Mouse (Mus musculus) midbrain, embryonic 13.5 days (tissue): ENCODE measurements around the gene Pramel1. TPM values are rescaled to one million over a fixed set of nuclear protein-coding genes. Genes with fewer than 3 reads are reported as not detected.
"Not testable (repeated sequence)": the region's sequence is repeated elsewhere in the genome, so short reads cannot be mapped to it uniquely, and the experiment has no call there.

Experiments used
- ATAC-seq: fragments of 200-750 bp; cut with Nextera tagmentation; 2 replicates; pipeline ENCODE4 v1.8.0; 2017; ENCODE audit warnings: mild to moderate bottlenecking, moderate TSS enrichment, moderate library complexity
- H3K27ac ChIP-seq: fragments of 300-500 bp; sonication (generic); 2 replicates; pipeline ENCODE4 v1.5.1; 2015; ENCODE audit warnings: inconsistent platforms, mild to moderate bottlenecking, moderate library complexity
- H3K27me3 ChIP-seq: fragments of 300-500 bp; sonication (generic); 2 replicates; pipeline ENCODE4 v1.6.1; 2015; ENCODE audit warnings: mild to moderate bottlenecking, inconsistent platforms
- H3K36me3 ChIP-seq: fragments of 300-500 bp; sonication (generic); 2 replicates; pipeline ENCODE4 v1.6.1; 2015; ENCODE audit warnings: mild to moderate bottlenecking, inconsistent platforms
- H3K4me1 ChIP-seq: fragments of 300-500 bp; sonication (generic); replicated peaks from 2 replicates; pipeline ENCODE4 v1.6.1; 2015; ENCODE audit warnings: inconsistent platforms
- H3K4me2 ChIP-seq: fragments of 300-500 bp; sonication (generic); replicated peaks from 2 replicates; pipeline ENCODE4 v1.6.1; 2015; ENCODE audit warnings: moderate library complexity, mild to moderate bottlenecking, inconsistent platforms
- H3K4me3 ChIP-seq: fragments of 300-500 bp; sonication (generic); replicated peaks from 2 replicates; pipeline ENCODE4 v1.5.1; 2015; ENCODE audit warnings: mild to moderate bottlenecking, inconsistent platforms
- H3K9ac ChIP-seq: fragments of 300-500 bp; sonication (generic); replicated peaks from 2 replicates; pipeline ENCODE4 v1.6.1; 2015; ENCODE audit warnings: mild to moderate bottlenecking, inconsistent platforms
- H3K9me3 ChIP-seq: fragments of 300-500 bp; sonication (generic); 2 replicates; pipeline ENCODE4 v1.6.1; 2016; ENCODE audit warnings: mild to moderate bottlenecking, inconsistent platforms
- WGBS: fragments of 180-500 bp; shearing (Covaris S2); methylation state at CpG from one replicate; pipeline ENCODE4 v1.1.7; 2015; 5-methylcytosine and 5-hydroxymethylcytosine counted together
- polyA plus RNA-seq: library from polyadenylated mRNA; unstranded; fragments of >200 nt; fragmentation: Nextera tagmentation; extraction: Ambion mirVana; gene quantifications from 2 replicates; pipeline ENCODE4 v1.2.1, GENCODE M21; 2015

The Pramel1 gene
- polyA plus RNA-seq: not detected in 2 replicates

GRCm38 (mm10) chr4:143394181-143394580, at the start of gene Pramel1:
Gene Pramel1 (plus strand): TSS chr4:143394428.
- Histone ChIP-seq H3K9ac (no peak within 1 kb of the TSS), H3K27ac (no peak within 1 kb of the TSS), H3K4me2 (no peak within 1 kb of the TSS), H3K9me3 (peaks cover 3% of the 10 kb centered on the region; the same call in 1 of the 2 replicates), H3K36me3 (no peaks in the 10 kb centered on the region), H3K4me1 (no peaks in the 10 kb centered on the region), H3K27me3 (0 out of 2 replicates have a peak, but pooled peaks cover 5% of the 10 kb centered on the region), H3K4me3 (no peak within 1 kb of the TSS)
- no peak for ATAC-seq
- 79% methylated on average over 26 of the region's 26 CpGs for WGBS

GRCm38 (mm10) chr4:143345491-143345890, 48.7 kb upstream of the Pramel1 start:
- WGBS: 85% methylated on average over 5 of the region's 5 CpGs
- ATAC-seq, H3K9ac ChIP-seq, H3K4me2 ChIP-seq, H3K4me3 ChIP-seq, H3K36me3 ChIP-seq, H3K9me3 ChIP-seq, H3K27ac ChIP-seq: not testable (repeated sequence)
- peaks cover 15% of the 10 kb centered on the region for H3K4me1 ChIP-seq
- H3K27me3 ChIP-seq: peaks cover 33% of the 10 kb centered on the region

DNA sequence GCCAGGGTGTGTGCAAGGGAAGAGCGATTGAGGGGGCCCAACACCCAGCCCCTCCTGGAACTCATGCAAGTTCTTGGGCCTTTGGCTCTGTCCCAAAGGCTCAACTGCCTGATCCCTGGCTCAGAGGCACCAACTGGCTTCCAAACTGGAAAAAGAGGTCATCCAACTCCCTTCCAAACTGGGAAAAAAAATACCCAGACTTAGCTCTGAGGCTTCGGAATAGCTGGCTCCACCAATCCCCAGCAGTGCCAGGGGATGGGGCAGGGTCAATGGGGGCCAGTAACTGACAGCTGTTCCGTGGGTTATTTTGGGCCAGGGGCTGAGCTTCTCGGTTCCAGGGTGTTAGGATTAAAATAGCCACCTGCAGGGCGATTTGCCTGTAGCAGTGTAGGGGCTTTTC, 45.5 kb upstream of the Pramel1 start:
- H3K27me3 ChIP-seq: peaks cover 55% of the 10 kb centered on the region
- H3K4me1 ChIP-seq: peaks cover 16% of the 10 kb centered on the region
- H3K9ac ChIP-seq: no peak overlapping the region
- H3K4me3 ChIP-seq: no peak overlapping the region
- H3K9me3 ChIP-seq: no peaks in the 10 kb centered on the region
- H3K4me2 ChIP-seq: no peak overlapping the region
- H3K36me3 ChIP-seq: no peaks in the 10 kb centered on the region
- WGBS: 23% methylated on average over 5 of the region's 5 CpGs
- no peak overlapping the region for H3K27ac ChIP-seq
- no peak for ATAC-seq

DNA sequence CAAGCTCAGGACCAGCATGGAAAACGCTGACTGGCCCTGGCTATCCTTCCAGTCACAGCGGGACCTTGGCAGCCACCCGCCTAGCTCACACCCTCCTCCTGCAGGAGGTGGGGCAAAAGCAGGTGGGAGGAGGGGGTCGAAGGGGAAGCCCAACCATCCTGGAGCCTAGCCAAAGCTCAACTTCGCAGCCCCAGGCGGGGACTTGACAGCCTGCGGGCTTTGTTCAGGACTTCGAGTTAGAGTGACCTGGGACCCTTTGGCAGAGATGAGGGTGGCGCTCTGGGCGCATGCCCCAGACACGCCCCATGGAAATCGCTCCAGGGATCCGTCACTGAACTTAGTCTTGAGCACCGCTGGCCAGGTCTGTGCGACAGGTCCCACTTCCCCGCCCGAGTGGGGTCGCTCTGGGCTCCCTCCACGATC, 44.7 kb upstream of the Pramel1 start, which contains the start of gene Lrrc38:
Gene Lrrc38, plus strand, starts transcription at position 274 of the 423 bp plus-strand sequence.
- Histone ChIP-seq H3K36me3 (no peaks in the 10 kb centered on the region), H3K27ac (no peak within 1 kb of the TSS), H3K4me1 (peaks cover 16% of the 10 kb centered on the region), H3K9ac (peak within 1 kb of the TSS; percentile 59), H3K9me3 (no peaks in the 10 kb centered on the region), H3K27me3 (peaks cover 55% of the 10 kb centered on the region), H3K4me3 (peak within 1 kb of the TSS; percentile 54), H3K4me2 (peak within 1 kb of the TSS; percentile 98)
- peak; percentile 31 for ATAC-seq
- WGBS: under 1% methylated on average over 19 of the region's 19 CpGs

DNA sequence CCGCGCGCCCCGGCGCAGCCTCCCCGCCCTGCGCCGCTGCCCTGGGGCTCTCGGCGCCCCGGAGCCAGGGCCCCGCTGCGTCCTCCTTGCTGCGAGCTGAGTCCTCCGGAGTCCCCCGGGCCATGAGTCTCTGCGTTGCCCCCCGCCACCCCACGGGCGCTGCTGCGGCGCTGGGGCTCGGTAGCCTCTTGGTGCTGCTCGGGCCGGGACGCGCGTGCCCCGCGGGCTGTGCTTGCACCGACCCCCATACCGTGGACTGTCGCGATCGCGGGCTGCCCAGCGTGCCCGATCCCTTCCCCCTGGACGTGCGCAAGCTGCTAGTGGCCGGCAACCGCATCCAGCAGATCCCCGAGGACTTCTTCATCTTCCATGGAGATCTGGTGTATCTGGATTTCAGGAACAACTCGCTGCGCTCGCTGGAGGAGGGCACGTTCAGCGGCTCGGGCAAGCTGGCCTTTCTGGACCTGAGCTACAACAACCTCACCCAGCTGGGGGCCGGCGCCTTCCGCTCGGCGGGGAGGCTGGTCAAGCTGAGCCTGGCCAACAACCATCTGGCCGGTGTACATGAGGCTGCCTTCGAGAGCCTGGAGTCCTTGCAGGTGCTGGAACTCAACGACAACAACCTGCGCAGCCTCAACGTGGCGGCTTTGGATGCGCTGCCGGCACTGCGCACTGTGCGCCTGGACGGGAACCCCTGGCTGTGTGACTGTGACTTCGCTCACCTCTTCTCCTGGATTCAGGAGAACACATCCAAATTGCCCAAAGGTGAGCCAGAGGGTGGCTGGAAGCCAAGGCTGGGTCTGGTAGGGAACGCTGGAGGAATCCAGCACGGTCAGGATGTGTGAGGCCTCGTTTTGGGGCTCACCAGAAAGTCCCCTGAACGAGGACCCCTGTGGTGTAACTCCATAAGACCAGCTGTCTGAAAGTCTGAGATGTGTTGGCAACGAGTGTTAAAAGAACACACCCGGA, 43.9 kb upstream of the Pramel1 start:
- peaks cover 55% of the 10 kb centered on the region for H3K27me3 ChIP-seq

DNA sequence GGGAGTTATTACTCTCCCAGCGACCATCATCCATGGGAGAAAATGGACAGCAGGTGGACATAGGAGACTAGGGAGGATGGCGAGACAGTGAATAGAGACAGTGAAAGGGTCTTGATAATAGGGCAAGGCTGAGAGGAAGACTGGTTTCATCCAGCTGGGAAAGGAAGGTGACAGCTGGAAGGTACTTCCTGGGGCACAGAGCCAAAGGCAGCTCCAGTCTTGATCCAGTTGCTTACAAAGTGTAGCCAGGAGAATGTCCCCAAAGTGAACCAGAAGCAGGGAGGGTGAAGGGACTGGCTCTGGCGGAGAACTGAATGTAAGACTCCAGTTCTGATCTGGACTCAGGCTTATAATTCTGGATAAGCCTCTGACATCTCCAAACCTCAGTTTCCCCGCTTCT, 41.9 kb upstream of the Pramel1 start:
- no peak overlapping the region for H3K4me2 ChIP-seq
- no peak overlapping the region for H3K9ac ChIP-seq
- H3K36me3 ChIP-seq: no peaks in the 10 kb centered on the region
- no peaks in the 10 kb centered on the region for H3K9me3 ChIP-seq
- ATAC-seq: no peak
- WGBS: 78% methylated on average over 4 of the region's 4 CpGs
- no peak overlapping the region for H3K4me3 ChIP-seq
- peaks cover 54% of the 10 kb centered on the region for H3K27me3 ChIP-seq
- peaks cover 16% of the 10 kb centered on the region for H3K4me1 ChIP-seq
- no peak overlapping the region for H3K27ac ChIP-seq

More for the DNA sequence above, 43.9 kb upstream of the Pramel1 start:
- peak overlapping the region; percentile 98 for H3K4me2 ChIP-seq
- ATAC-seq: peak; percentile 62
- no peaks in the 10 kb centered on the region for H3K9me3 ChIP-seq
- peak overlapping the region; percentile 54 for H3K4me3 ChIP-seq
- peaks cover 16% of the 10 kb centered on the region for H3K4me1 ChIP-seq
- H3K36me3 ChIP-seq: no peaks in the 10 kb centered on the region
- 3% methylated on average over 72 of the region's 72 CpGs for WGBS
- no peak overlapping the region for H3K27ac ChIP-seq
- peak overlapping the region; percentile 59 for H3K9ac ChIP-seq

GRCm38 (mm10) chr4:143361520-143361919, 32.7 kb upstream of the Pramel1 start:
- Histone ChIP-seq H3K27ac (no peak overlapping the region), H3K4me1 (peaks cover 10% of the 10 kb centered on the region), H3K27me3 (no peaks in the 10 kb centered on the region), H3K4me3 (no peak overlapping the region), H3K36me3 (no peaks in the 10 kb centered on the region), H3K9me3 (no peaks in the 10 kb centered on the region), H3K4me2 (no peak overlapping the region), H3K9ac (no peak overlapping the region)
- no peak for ATAC-seq
- WGBS: 53% methylated on average over 10 of the region's 10 CpGs

DNA sequence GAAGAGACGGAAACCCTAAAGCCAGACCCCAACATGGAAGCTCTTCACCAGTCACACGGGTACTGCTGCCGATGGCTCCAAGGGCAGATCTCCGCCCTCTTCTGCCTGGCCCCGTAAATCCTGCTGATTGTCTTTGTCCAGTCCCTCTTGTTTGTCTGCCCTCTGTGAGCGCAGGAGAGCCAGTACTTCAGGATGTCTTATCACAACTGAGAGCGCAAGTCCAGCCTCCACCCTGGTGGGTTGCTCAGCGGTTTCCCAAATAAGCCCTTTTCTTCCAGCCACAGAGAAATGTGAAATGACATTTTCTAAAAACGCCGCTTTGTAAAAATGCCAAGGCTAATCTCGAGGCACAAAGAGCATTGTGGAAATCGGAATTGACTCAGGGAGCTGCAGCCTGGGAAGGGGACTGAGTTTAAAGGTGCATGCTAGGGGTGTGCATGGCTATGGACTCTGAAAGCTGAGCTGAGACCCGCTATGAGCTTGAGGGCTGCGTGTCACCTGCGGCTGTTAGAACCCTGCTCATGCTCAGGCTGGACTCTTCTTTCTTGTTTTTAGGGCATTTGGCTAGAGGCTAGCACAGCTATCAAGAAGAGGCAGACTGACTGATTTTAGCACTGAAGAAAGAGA, 27.7 kb upstream of the Pramel1 start:
- Histone ChIP-seq H3K4me3 (no peak overlapping the region), H3K9ac (no peak overlapping the region; the same call in 1 of the 2 replicates), H3K27ac (peak overlapping the region; percentile 27; the same call in 1 of the 2 replicates), H3K27me3 (no peaks in the 10 kb centered on the region), H3K4me1 (peaks cover 12% of the 10 kb centered on the region), H3K9me3 (no peaks in the 10 kb centered on the region), H3K4me2 (peak overlapping the region; percentile 22), H3K36me3 (no peaks in the 10 kb centered on the region)
- 14% methylated on average over 15 of the region's 15 CpGs for WGBS
- peak; percentile 75 for ATAC-seq

DNA sequence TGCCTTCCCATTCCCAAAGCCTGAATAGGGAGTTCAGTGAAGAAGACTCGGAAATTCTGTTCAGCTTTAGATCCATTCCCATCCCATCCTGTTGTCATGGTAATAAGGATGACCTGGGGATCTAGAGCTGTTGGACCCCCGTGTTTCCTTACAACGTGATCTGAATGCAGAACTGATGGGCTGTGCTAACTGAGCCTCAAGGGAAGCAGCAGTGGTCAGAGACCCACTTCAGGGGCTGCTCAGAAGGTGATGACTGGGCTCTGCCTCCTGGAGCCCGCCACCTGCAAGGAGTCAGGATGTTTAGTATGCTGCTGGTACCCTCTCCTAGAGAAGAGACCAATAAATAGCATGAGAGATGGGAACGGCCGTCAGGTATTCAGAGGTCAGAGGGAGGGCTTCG, 14.7 kb upstream of the Pramel1 start:
- 0 out of 2 replicates have a peak overlapping the region, but pooled peaks have one; percentile 15 for H3K9ac ChIP-seq
- peak overlapping the region; percentile 38 for H3K4me2 ChIP-seq
- peak; percentile 65 for ATAC-seq
- peaks cover 18% of the 10 kb centered on the region for H3K4me1 ChIP-seq
- H3K9me3 ChIP-seq: no peaks in the 10 kb centered on the region
- peak overlapping the region; percentile 48 for H3K27ac ChIP-seq
- WGBS: 21% methylated on average over 7 of the region's 7 CpGs
- H3K27me3 ChIP-seq: 0 out of 2 replicates have a peak, but pooled peaks cover 6% of the 10 kb centered on the region
- 0 out of 2 replicates have a peak overlapping the region, but pooled peaks have one; percentile 7 for H3K4me3 ChIP-seq
- H3K36me3 ChIP-seq: no peaks in the 10 kb centered on the region

GRCm38 (mm10) chr4:143379931-143380715, 14.1 kb upstream of the Pramel1 start:
- Histone ChIP-seq H3K4me3 (0 out of 2 replicates have a peak overlapping the region, but pooled peaks have one; percentile 7), H3K27ac (peak overlapping the region; percentile 48), H3K4me2 (peak overlapping the region; percentile 38), H3K27me3 (0 out of 2 replicates have a peak, but pooled peaks cover 6% of the 10 kb centered on the region), H3K4me1 (peaks cover 18% of the 10 kb centered on the region), H3K9me3 (no peaks in the 10 kb centered on the region), H3K36me3 (no peaks in the 10 kb centered on the region), H3K9ac (0 out of 2 replicates have a peak overlapping the region, but pooled peaks have one; percentile 15)
- peak; percentile 71 for ATAC-seq
- WGBS: 10% methylated on average over 15 of the region's 15 CpGs

- H3K27me3 ChIP-seq: 0 out of 2 replicates have a peak, but pooled peaks cover 6% of the 10 kb centered on the region
- 2% methylated on average over 5 of the region's 5 CpGs for WGBS
- ATAC-seq: no peak
Measured at GRCm38 (mm10) chr4:143380716-143381004, 13.6 kb upstream of the Pramel1 start.

More at GRCm38 (mm10) chr4:143380716-143381004, 13.6 kb upstream of the Pramel1 start:
- Histone ChIP-seq H3K4me3 (no peak overlapping the region), H3K36me3 (no peaks in the 10 kb centered on the region), H3K4me2 (no peak overlapping the region), H3K9me3 (no peaks in the 10 kb centered on the region), H3K27ac (no peak overlapping the region), H3K4me1 (peaks cover 18% of the 10 kb centered on the region), H3K9ac (no peak overlapping the region)
